Mouse (Mus musculus): ENCODE measurements around the gene Gimap5. TPM values are rescaled to one million over a fixed set of nuclear protein-coding genes. Genes with fewer than 3 reads are reported as not detected.

Gene Gimap5
- total RNA-seq (2014; rRNA removed; ENCODE audit: low replicate concordance) (8.4 and 46.7 TPM in 2 replicates), polyA plus RNA-seq (2015; fragmentation: Nextera tagmentation; extraction: Ambion mirVana) (8.4 and 12.2 TPM in 2 replicates)

DNA sequence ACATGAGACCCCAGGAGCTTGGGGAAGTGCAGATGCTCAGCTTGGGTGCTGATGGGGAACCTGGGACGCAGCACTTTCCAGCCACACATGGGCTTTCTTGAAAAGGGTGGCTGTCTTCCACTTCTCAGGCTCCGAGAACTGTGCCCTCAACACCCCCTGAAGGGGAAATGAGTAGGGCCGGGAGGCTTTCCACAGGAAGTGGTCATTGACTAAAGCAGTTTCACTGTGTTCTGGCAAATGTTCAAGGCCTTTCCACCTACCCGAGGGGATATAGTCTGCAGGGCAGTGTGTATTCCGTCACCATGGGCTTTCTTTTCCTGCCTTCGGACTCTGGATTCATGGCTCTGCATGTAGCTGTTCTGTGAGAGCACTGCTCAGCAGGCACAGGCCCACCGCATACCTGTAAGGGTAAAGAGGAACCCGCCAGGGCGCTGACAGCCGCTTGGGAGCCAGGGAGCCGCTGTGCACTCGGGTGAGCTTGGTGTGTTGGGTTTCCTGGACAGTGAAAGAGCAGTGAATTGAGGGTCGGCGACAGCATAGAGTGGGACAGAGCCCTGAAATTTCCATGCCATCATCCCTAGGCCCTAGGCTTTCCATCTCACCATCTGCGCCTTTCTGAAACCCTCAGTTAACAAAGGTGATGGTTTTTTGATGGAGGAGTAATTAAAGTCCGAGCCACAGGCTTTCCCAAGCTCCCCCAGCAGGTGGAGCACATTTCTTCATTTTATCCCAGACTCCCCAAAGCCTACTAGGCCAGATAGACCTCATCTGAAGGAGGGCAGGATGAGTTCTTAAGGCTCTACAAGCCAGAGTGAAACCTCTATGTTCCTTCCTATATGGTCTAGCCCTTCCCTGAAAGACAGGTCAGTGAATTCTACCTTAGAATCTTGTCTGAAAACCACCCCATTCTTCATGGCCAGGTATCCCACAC is at the start of gene Gimap5:
Gimap5 (plus strand) TSS at position 239 of the 931 bp plus-strand sequence.
- peak; percentile 67 for DNase-seq (ENCODE audit: low spot score)
- TF ChIP-seq EP300 (IDR thresholded peaks at IDR 0.05; ENCODE audit: low read depth) (0 out of 2 replicates have a peak, but pooled peaks have one; percentile 40), CTCF (IDR thresholded peaks at IDR 0.05; ENCODE audit: low read depth) (peak; percentile 51)
- no peaks in the 10 kb centered on the region for H3K36me3 ChIP-seq (replicated peaks; ENCODE audit: control insufficient read depth, insufficient read depth, low read length)
- H3K27ac ChIP-seq (ENCODE audit: low read depth): peak within 1 kb of the TSS; percentile 89
- WGBS: 26% methylated on average over 16 of the region's 16 CpGs
- no peaks in the 10 kb centered on the region for H3K9me3 ChIP-seq (replicated peaks; ENCODE audit: control insufficient read depth, low read length)
- peaks cover 10% of the 10 kb centered on the region; the same call in 1 of the 2 replicates for H3K4me1 ChIP-seq (ENCODE audit: control insufficient read depth, insufficient read depth)
- peak; percentile 62 for ATAC-seq (ENCODE audit: insufficient read depth, low read depth)
- H3K9ac ChIP-seq (replicated peaks; ENCODE audit: low read depth, low read length): peak within 1 kb of the TSS; percentile 28; the same call in 1 of the 2 replicates
- H3K27me3 ChIP-seq (ENCODE audit: control insufficient read depth, insufficient read depth, low read length): peaks cover 27% of the 10 kb centered on the region
- peak within 1 kb of the TSS; percentile 54 for H3K4me2 ChIP-seq (ENCODE audit: low read depth, low read length)
- H3K4me3 ChIP-seq (ENCODE audit: low read depth, low read length): peak within 1 kb of the TSS; percentile 40

- no peak for ATAC-seq (ENCODE audit: insufficient read depth, low read depth)
- Histone ChIP-seq H3K4me3 (ENCODE audit: low read depth, low read length) (no peak overlapping the region), H3K9me3 (replicated peaks; ENCODE audit: control insufficient read depth, low read length) (no peaks in the 10 kb centered on the region), H3K4me1 (ENCODE audit: control insufficient read depth, insufficient read depth) (0 out of 2 replicates have a peak, but pooled peaks cover 10% of the 10 kb centered on the region), H3K27ac (ENCODE audit: low read depth) (peak overlapping the region; percentile 74), H3K36me3 (replicated peaks; ENCODE audit: control insufficient read depth, insufficient read depth, low read length) (no peaks in the 10 kb centered on the region), H3K9ac (replicated peaks; ENCODE audit: low read depth, low read length) (no peak overlapping the region), H3K27me3 (ENCODE audit: control insufficient read depth, insufficient read depth, low read length) (no peaks in the 10 kb centered on the region), H3K4me2 (ENCODE audit: low read depth, low read length) (no peak overlapping the region)
- DNase-seq (ENCODE audit: low spot score): no peak
- TF ChIP-seq CTCF (IDR thresholded peaks at IDR 0.05; ENCODE audit: low read depth): no peak
- TF ChIP-seq EP300 (IDR thresholded peaks at IDR 0.05; ENCODE audit: low read depth): no peak
- 77% methylated on average over 4 of the region's 4 CpGs for WGBS
Measured at GRCm38 (mm10) chr6:48696830-48697554, 49.0 kb upstream of the Gimap5 start.

GRCm38 (mm10) chr6:48697555-48697930 is 48.5 kb upstream of the Gimap5 start:
- Histone ChIP-seq H3K4me1 (ENCODE audit: control insufficient read depth, insufficient read depth) (0 out of 2 replicates have a peak, but pooled peaks cover 10% of the 10 kb centered on the region), H3K9me3 (replicated peaks; ENCODE audit: control insufficient read depth, low read length) (no peaks in the 10 kb centered on the region), H3K9ac (replicated peaks; ENCODE audit: low read depth, low read length) (no peak overlapping the region), H3K4me2 (ENCODE audit: low read depth, low read length) (no peak overlapping the region), H3K27me3 (ENCODE audit: control insufficient read depth, insufficient read depth, low read length) (no peaks in the 10 kb centered on the region), H3K27ac (ENCODE audit: low read depth) (peak overlapping the region; percentile 74), H3K4me3 (ENCODE audit: low read depth, low read length) (no peak overlapping the region), H3K36me3 (replicated peaks; ENCODE audit: control insufficient read depth, insufficient read depth, low read length) (0 out of 2 replicates have a peak, but pooled peaks cover 2% of the 10 kb centered on the region)
- WGBS: 30% methylated on average over 1 of the region's 1 CpGs
- no peak for DNase-seq (ENCODE audit: low spot score)
- 0 out of 2 replicates have a peak, but pooled peaks have one; percentile 29 for ATAC-seq (ENCODE audit: insufficient read depth, low read depth)
- TF ChIP-seq CTCF (IDR thresholded peaks at IDR 0.05; ENCODE audit: low read depth) (no peak), EP300 (IDR thresholded peaks at IDR 0.05; ENCODE audit: low read depth) (peak; percentile 54; the same call in 1 of the 2 replicates)

DNA sequence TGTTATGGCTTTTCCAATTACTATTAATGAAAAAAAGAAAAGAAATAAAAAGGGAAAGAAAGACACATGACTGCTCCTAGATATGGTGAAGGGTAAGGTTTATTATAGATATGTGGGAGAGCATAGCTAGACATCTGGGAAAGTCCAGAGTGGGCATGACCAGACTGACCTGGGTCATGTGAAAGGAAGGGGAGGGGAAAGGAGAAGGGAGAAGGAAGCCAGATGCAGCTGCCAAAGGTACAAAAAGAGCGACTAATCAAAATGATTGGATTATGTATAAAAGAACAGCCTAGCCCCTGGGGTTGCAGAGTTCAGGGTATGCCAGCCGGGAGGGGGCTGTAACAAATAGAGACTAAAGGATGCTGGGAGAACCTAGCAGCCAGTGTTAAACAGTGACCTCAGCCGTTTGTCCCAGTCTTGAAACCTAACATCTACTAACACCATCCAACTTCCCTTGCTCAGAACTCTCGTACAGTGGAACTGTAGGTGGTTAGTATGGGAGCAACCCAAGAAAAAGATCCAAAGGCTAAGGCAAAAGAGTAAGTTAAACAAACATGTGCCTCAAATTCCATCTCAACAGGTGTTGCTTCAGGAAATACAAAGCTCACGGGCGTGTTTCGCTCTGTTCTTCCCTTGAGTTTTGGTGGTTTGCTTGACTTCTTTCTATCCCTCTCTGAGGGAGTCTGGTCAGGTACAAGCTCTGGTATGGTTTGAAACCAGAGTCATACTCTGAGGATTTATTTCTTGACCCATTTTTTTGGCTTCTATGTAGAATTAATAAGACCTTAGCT is 47.7 kb upstream of the Gimap5 start:
- 0 out of 2 replicates have a peak, but pooled peaks cover 10% of the 10 kb centered on the region for H3K4me1 ChIP-seq (ENCODE audit: control insufficient read depth, insufficient read depth)
- 0 out of 2 replicates have a peak, but pooled peaks cover 3% of the 10 kb centered on the region for H3K36me3 ChIP-seq (replicated peaks; ENCODE audit: control insufficient read depth, insufficient read depth, low read length)
- no peak overlapping the region for H3K4me3 ChIP-seq (ENCODE audit: low read depth, low read length)
- no peak for TF ChIP-seq EP300 (IDR thresholded peaks at IDR 0.05; ENCODE audit: low read depth)
- no peak for TF ChIP-seq CTCF (IDR thresholded peaks at IDR 0.05; ENCODE audit: low read depth)
- no peak for DNase-seq (ENCODE audit: low spot score)
- no peak overlapping the region for H3K9ac ChIP-seq (replicated peaks; ENCODE audit: low read depth, low read length)
- no peak overlapping the region for H3K4me2 ChIP-seq (ENCODE audit: low read depth, low read length)
- H3K9me3 ChIP-seq (replicated peaks; ENCODE audit: control insufficient read depth, low read length): no peaks in the 10 kb centered on the region
- WGBS: 70% methylated on average over 7 of the region's 7 CpGs
- H3K27me3 ChIP-seq (ENCODE audit: control insufficient read depth, insufficient read depth, low read length): no peaks in the 10 kb centered on the region
- H3K27ac ChIP-seq (ENCODE audit: low read depth): peak overlapping the region; percentile 88
- ATAC-seq (ENCODE audit: insufficient read depth, low read depth): no peak
